Mouse (Mus musculus) stomach, embryonic 15.5 days (tissue): ENCODE results near the gene Rab3gap1. TPM values are rescaled to one million over a fixed set of nuclear protein-coding genes. Genes with fewer than 3 reads are reported as not detected.

ENCODE experiments used
- ATAC-seq: fragments of 200-750 bp; cut with Nextera tagmentation; 2 replicates; pipeline ENCODE4 v1.8.0; 2017; ENCODE audit warnings: low read depth, moderate number of reproducible peaks, moderate TSS enrichment; ENCODE audit not compliant: insufficient read depth, low FRiP score
- H3K27ac ChIP-seq: fragments of 300-500 bp; sonication (generic); 2 replicates; pipeline ENCODE4 v1.5.1; 2015; ENCODE audit warnings: mild to moderate bottlenecking, inconsistent platforms
- H3K27me3 ChIP-seq: fragments of 300-500 bp; sonication (generic); replicated peaks from 2 replicates; pipeline ENCODE4 v1.6.1; 2015; ENCODE audit warnings: inconsistent platforms
- H3K36me3 ChIP-seq: fragments of 300-500 bp; sonication (generic); 2 replicates; pipeline ENCODE4 v1.6.1; 2015; ENCODE audit warnings: inconsistent platforms
- H3K4me1 ChIP-seq: fragments of 300-500 bp; sonication (generic); 2 replicates; pipeline ENCODE4 v1.6.1; 2015; ENCODE audit warnings: inconsistent platforms
- H3K4me2 ChIP-seq: fragments of 300-500 bp; sonication (generic); 2 replicates; pipeline ENCODE4 v1.6.1; 2015; ENCODE audit warnings: mild to moderate bottlenecking, inconsistent platforms
- H3K4me3 ChIP-seq: fragments of 300-500 bp; sonication (generic); replicated peaks from 2 replicates; pipeline ENCODE4 v1.5.1; 2015; ENCODE audit warnings: inconsistent platforms
- H3K9ac ChIP-seq: fragments of 300-500 bp; sonication (generic); 2 replicates; pipeline ENCODE4 v1.6.1; 2015; ENCODE audit warnings: inconsistent platforms
- H3K9me3 ChIP-seq: fragments of 300-500 bp; sonication (generic); 2 replicates; pipeline ENCODE4 v1.6.1; 2016; ENCODE audit warnings: inconsistent platforms
- WGBS: fragments of 180-500 bp; shearing (Covaris S2); methylation state at CpG from one replicate; pipeline ENCODE4 v1.1.7; 2015; 5-methylcytosine and 5-hydroxymethylcytosine counted together
- polyA plus RNA-seq: library from polyadenylated mRNA; unstranded; fragments of >200 nt; fragmentation: Nextera tagmentation; extraction: Ambion mirVana; gene quantifications from 2 replicates; pipeline ENCODE4 v1.2.1, GENCODE M21; 2015

The Rab3gap1 gene
- polyA plus RNA-seq, 1 experiment from 2014 or later: 21.7 TPM

DNA sequence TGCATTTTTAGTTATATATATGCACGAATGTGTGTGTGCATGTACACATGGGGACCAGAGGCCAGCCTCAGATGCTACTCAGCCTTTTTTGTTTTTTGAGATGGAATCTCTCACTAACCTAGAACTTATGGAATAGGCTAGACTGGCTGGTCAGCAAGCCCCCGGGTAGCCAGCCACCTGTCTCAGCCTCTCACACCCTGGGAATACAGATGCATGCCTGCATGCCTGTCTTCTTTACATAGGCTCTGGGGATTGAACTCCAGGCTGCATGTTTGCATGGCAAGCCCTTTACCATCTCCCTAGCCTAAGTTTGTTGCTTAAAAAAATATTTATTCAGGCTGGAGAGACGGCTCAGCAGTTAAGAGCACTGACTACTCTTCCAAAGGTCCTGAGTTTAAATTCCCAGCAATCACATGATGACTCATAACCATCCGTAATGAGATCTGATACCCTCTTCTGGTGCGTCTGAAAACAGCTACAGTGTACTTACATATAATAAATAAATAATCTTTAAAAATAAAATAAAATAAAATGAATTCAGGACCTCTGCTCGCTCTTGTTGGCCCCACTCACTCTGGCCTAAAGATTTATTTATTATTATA lies 8.7 kb upstream of the Rab3gap1 start:
- 53% methylated on average over 6 of the region's 6 CpGs for WGBS
- Histone ChIP-seq H3K4me1 (no peaks in the 10 kb centered on the region), H3K36me3 (no peaks in the 10 kb centered on the region), H3K9me3 (no peaks in the 10 kb centered on the region), H3K4me3 (no peak overlapping the region), H3K27me3 (no peaks in the 10 kb centered on the region), H3K9ac (no peak overlapping the region), H3K4me2 (no peak overlapping the region), H3K27ac (no peak overlapping the region)
- no peak for ATAC-seq

DNA sequence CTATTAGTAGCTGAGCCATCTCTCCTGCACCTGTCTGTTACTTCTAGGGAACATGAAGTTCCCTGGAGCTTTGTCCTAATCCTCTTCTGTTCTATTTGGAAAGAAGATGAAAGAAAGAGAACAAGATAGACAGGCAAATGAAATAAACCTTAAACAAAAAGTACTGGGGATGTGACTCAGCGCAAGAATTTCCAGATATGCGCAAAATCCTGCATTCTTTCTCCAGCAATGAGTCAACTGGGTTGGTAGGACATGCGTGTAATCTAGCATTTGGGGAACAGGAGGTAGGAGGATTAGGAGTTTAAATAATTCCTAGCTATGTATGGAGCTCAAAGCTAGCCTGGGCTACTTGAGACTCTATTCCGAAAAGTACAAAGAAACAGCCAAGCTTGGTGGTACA lies 8.1 kb upstream of the Rab3gap1 start:
- Histone ChIP-seq H3K4me2 (no peak overlapping the region), H3K4me1 (no peaks in the 10 kb centered on the region), H3K27me3 (no peaks in the 10 kb centered on the region), H3K9ac (no peak overlapping the region), H3K4me3 (no peak overlapping the region), H3K36me3 (no peaks in the 10 kb centered on the region), H3K9me3 (no peaks in the 10 kb centered on the region), H3K27ac (no peak overlapping the region)
- no peak for ATAC-seq
- 83% methylated on average over 4 of the region's 4 CpGs for WGBS

DNA sequence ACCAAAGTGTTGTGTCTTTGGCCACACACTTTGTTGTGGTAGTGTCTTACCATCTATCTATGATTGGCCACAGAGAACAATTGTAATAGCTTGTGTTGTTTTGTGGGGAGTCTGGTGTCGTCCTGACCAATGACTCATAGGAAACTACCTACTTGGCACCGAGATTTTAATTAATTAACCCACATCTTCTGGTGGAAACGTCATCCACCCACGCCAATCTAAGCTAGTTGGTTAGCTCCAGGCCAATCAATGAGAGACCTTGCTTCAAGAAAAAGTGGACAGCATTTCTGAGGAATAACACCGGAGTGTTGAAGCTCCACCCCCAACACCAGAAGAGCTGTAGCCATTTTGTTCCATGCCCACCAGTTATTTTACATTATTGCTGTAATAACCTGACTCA lies 6.7 kb upstream of the Rab3gap1 start:
- Histone ChIP-seq H3K4me3 (no peak overlapping the region), H3K9ac (no peak overlapping the region), H3K27ac (no peak overlapping the region), H3K4me2 (no peak overlapping the region), H3K9me3 (no peaks in the 10 kb centered on the region), H3K4me1 (no peaks in the 10 kb centered on the region), H3K36me3 (no peaks in the 10 kb centered on the region), H3K27me3 (no peaks in the 10 kb centered on the region)
- ATAC-seq: no peak
- WGBS: 80% methylated on average over 5 of the region's 5 CpGs

DNA sequence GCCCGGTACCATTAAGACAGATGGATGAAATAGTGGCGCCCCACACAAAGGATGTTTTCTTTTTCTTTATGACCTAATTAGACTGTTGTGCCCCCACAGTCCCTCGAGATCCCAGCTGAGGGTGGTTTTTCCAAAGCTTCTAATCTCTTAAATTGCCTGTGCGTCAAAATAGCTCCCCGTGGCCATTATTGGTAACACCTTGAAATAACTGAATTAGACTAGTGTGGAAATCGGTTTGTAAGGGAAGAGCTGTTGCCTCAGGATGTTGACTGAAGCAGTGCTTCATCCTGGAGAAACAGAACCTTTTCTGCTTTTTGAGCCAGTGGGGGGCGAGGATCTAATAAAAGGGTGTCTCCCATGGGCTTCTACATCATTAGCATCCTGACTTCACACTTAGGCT lies 4.8 kb upstream of the Rab3gap1 start:
- Histone ChIP-seq H3K4me2 (no peak overlapping the region), H3K4me1 (no peaks in the 10 kb centered on the region), H3K36me3 (no peaks in the 10 kb centered on the region), H3K9me3 (no peaks in the 10 kb centered on the region), H3K27me3 (no peaks in the 10 kb centered on the region), H3K9ac (no peak overlapping the region), H3K27ac (no peak overlapping the region), H3K4me3 (no peak overlapping the region)
- ATAC-seq: no peak
- 73% methylated on average over 7 of the region's 7 CpGs for WGBS

DNA sequence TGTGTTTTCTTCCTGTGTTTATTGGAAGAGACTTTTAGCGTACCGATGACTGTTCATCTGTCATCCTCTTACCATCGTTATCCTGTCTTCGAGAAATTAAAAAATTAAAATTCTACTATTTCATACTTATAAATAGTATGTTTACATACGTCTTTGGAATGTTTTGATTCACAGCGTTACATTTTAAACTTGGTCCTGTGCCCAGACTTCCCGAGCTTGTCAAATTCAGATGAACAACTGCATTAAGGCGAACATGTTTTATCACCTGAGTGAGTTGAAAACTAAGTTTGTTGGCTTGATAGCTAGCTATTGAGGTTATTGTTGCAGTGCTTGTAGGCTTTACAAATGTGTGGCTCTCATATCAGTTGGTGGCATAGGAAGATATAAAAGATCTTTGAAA lies 703 bp downstream of the Rab3gap1 start:
- 12% methylated on average over 8 of the region's 8 CpGs for WGBS
- Histone ChIP-seq H3K4me1 (no peaks in the 10 kb centered on the region), H3K9me3 (no peaks in the 10 kb centered on the region), H3K27ac (peak overlapping the region; percentile 79), H3K4me3 (peak overlapping the region; percentile 85), H3K9ac (peak overlapping the region; percentile 61), H3K4me2 (peak overlapping the region; percentile 63), H3K27me3 (no peaks in the 10 kb centered on the region), H3K36me3 (no peaks in the 10 kb centered on the region)
- ATAC-seq: no peak

DNA sequence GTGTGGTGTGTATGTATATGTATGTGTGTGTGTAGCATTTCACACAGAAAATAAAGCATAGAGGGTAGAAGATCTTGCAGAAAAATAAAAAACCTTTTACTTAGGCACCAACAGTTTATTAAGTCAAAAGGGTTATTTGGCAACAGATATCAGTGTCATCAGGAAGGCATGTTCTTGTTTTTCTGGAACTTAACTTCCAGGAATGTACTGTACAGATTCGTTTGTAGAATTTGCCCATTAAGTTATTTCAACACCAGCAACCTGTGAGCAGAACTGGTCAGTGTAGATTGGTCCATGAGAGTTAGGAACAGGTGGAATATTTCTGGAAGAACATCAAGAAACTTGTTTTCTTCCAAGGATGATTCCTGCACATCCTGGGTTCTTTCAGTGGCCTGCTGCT lies 30.8 kb downstream of the Rab3gap1 start:
- no peak for ATAC-seq
- 79% methylated on average over 1 of the region's 1 CpGs for WGBS
- no peaks in the 10 kb centered on the region for H3K27me3 ChIP-seq
- H3K9me3 ChIP-seq: no peaks in the 10 kb centered on the region
- no peaks in the 10 kb centered on the region for H3K4me1 ChIP-seq
- H3K4me2 ChIP-seq: no peak overlapping the region
- H3K9ac ChIP-seq: no peak overlapping the region
- no peak overlapping the region for H3K4me3 ChIP-seq
- no peak overlapping the region for H3K27ac ChIP-seq
- no peaks in the 10 kb centered on the region for H3K36me3 ChIP-seq

DNA sequence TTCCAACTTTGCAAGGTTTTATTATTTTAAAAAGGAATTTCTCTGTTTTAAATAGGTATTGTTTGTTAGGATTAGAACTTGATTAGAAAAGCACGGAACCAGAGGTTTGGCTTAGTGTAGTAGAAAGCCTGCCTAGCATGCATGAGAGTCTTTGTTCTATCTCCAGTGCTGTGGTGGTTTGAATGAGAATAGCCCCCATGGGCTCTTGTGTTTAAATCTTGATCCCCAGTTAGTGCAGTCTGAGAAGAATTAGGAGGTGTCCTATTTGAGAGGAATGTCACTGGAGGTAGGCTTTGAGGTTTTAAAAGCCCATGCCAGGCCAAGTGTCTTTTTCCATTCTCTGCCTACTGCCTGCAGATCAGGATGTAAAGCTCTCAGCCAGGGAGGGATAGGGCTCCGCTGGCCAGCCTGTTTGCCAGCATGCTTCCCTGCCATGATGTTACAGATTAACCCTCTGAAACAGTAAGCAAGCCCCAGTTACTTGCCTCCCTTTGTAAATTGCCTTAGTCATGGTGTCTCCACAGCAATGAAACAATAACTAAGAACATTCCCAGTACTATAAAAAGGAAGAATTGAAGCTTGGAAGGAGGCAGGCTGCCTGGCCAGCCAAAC lies 36.3 kb downstream of the Rab3gap1 start:
- Histone ChIP-seq H3K9me3 (no peaks in the 10 kb centered on the region), H3K4me3 (no peak overlapping the region), H3K9ac (no peak overlapping the region), H3K4me2 (no peak overlapping the region), H3K36me3 (no peaks in the 10 kb centered on the region), H3K27me3 (no peaks in the 10 kb centered on the region), H3K4me1 (no peaks in the 10 kb centered on the region), H3K27ac (no peak overlapping the region)
- ATAC-seq: no peak
- WGBS: 72% methylated on average over 2 of the region's 2 CpGs

DNA sequence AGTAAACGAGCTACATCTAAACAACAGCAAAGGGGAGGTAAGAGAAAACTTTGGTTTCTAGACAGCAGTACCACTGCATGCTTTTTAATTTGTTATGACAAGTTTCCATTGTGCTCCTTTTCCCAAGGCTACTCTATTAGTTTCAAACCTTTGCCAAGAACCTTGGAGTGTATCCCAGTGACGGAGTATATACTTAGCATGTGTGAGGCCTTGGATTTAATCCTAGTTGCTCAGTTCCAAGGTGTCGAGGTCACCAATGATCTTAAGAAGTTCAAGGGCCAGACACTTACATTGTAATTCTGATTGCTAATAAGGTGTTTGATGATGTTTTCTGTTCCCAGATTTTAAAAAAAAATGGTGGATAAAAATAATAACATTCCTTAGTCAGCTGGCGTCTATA lies 44.5 kb downstream of the Rab3gap1 start:
- no peak overlapping the region for H3K27ac ChIP-seq
- no peak overlapping the region for H3K4me2 ChIP-seq
- no peaks in the 10 kb centered on the region for H3K4me1 ChIP-seq
- no peak for ATAC-seq
- no peak overlapping the region for H3K9ac ChIP-seq
- no peaks in the 10 kb centered on the region for H3K27me3 ChIP-seq
- no peak overlapping the region for H3K4me3 ChIP-seq
- no peaks in the 10 kb centered on the region for H3K36me3 ChIP-seq
- WGBS: 70% methylated on average over 4 of the region's 4 CpGs
- H3K9me3 ChIP-seq: no peaks in the 10 kb centered on the region

DNA sequence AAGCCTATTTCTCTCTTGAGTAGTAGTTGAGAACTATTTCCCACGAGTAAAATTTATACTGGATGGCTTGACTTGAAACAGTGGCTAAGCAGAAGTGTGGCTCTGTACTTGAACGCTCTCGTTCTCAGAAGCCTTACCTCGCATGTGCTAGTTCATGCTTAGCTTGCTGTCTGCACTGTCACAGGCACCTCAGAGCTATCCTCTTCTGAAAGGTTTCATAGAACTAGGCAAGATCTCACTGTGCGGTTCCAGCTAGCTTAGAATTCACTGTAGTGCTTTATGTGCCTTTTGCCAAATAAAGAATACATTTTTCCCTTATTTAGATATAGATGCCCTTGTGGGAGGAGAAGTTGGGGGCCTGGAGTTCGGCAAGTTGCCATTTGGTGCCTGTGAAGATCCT lies 46.7 kb downstream of the Rab3gap1 start:
- H3K4me3 ChIP-seq: no peak overlapping the region
- ATAC-seq: no peak

DNA sequence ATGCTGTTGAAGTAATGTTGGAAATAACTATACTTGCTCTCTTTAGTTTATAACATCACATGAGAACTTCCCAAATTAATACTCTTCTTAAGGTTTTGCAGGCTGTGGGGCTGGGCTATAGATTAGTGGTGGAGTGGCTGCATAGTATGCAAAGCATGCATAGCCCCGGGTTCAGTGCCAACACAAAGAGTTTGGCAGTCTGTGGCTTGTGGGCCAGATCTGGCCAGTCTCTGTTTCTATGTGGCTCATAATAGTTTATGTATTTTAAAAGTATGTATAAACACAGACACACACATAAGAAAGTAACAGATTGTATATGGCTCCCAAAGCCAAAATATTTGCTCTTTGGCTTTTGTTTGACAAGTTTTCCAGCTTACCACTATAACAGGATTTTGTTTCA lies 47.2 kb downstream of the Rab3gap1 start:
- WGBS: 58% methylated on average over 1 of the region's 1 CpGs
- no peak overlapping the region for H3K9ac ChIP-seq
- no peaks in the 10 kb centered on the region for H3K9me3 ChIP-seq
- H3K27me3 ChIP-seq: no peaks in the 10 kb centered on the region
- peak overlapping the region; percentile 48; the same call in 1 of the 2 replicates for H3K27ac ChIP-seq
- no peaks in the 10 kb centered on the region for H3K4me1 ChIP-seq
- no peaks in the 10 kb centered on the region for H3K36me3 ChIP-seq
- no peak overlapping the region for H3K4me2 ChIP-seq
- ATAC-seq: no peak
- H3K4me3 ChIP-seq: no peak overlapping the region

More for the DNA sequence above, 46.7 kb downstream of the Rab3gap1 start:
- Histone ChIP-seq H3K9ac (no peak overlapping the region), H3K27me3 (no peaks in the 10 kb centered on the region), H3K27ac (peak overlapping the region; percentile 48), H3K4me2 (no peak overlapping the region), H3K9me3 (no peaks in the 10 kb centered on the region), H3K36me3 (no peaks in the 10 kb centered on the region), H3K4me1 (no peaks in the 10 kb centered on the region)
- 72% methylated on average over 6 of the region's 6 CpGs for WGBS

DNA sequence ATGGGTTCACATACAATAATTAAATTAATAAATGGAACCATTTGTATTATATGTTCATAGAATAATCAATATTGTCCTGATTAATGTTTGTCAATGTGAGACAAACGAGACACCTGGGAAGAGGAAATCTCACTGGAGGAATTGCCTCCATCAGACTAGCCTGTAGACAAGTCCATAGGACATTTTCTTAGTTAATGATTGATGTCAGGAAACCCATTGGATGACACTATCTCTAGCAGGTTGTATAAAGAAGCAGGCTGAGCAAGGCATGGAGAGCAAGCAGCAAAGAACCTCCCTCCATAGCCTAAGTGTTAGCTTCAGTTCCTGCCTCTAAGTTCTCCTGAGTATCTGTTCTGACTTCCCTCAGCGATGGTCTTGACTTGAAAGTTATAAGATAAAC lies 64.8 kb downstream of the Rab3gap1 start:
- H3K9ac ChIP-seq: no peak overlapping the region
- 81% methylated on average over 2 of the region's 2 CpGs for WGBS
- H3K9me3 ChIP-seq: no peaks in the 10 kb centered on the region
- ATAC-seq: no peak
- H3K4me1 ChIP-seq: no peaks in the 10 kb centered on the region
- peaks cover 16% of the 10 kb centered on the region for H3K36me3 ChIP-seq
- no peak overlapping the region for H3K4me2 ChIP-seq
- no peak overlapping the region for H3K27ac ChIP-seq
- no peak overlapping the region for H3K4me3 ChIP-seq
- no peaks in the 10 kb centered on the region for H3K27me3 ChIP-seq

DNA sequence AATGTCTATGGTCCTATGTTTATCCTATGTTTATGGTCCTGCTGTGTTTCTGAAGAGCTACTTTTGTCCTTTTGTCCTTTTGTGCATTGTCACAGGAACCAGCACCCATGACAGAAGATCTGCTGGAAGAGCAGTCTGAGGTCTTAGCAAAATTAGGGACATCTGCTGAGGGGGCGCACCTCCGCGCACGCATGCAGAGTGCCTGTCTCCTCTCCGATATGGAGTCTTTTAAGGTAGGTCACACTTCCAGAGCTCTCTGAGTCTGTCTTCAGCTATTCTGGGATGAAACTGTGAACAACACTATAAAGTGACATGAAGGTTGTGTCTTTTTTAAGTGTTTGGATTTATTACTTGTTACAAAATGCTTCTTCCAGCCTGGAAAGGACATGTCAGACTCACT lies 65.7 kb downstream of the Rab3gap1 start:
- peaks cover 26% of the 10 kb centered on the region for H3K36me3 ChIP-seq
- no peaks in the 10 kb centered on the region for H3K4me1 ChIP-seq

DNA sequence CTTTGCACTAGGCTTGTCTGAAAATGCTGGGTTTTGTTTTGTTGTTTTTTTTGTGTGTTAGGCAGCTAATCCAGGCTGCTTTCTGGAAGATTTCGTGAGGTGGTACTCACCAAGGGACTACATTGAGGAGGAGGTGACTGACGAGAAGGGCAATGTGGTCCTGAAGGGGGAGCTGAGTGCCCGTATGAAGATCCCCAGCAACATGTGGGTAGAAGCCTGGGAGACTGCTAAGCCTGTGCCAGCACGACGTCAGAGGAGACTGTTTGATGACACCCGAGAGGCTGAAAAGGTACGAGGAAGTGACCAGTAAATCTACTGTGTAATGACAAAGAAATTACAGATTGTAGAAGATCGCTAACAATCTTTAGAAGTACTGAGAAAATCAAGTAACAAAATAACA lies 68.7 kb downstream of the Rab3gap1 start:
- H3K36me3 ChIP-seq: peaks cover 38% of the 10 kb centered on the region

More for the DNA sequence above, 65.7 kb downstream of the Rab3gap1 start:
- Histone ChIP-seq H3K4me2 (no peak overlapping the region), H3K4me3 (no peak overlapping the region), H3K27ac (no peak overlapping the region), H3K9me3 (no peaks in the 10 kb centered on the region), H3K9ac (no peak overlapping the region), H3K27me3 (no peaks in the 10 kb centered on the region)
- 95% methylated on average over 5 of the region's 5 CpGs for WGBS
- no peak for ATAC-seq

More for the DNA sequence above, 68.7 kb downstream of the Rab3gap1 start:
- Histone ChIP-seq H3K9ac (no peak overlapping the region), H3K9me3 (no peaks in the 10 kb centered on the region), H3K4me3 (no peak overlapping the region), H3K27ac (no peak overlapping the region), H3K4me1 (no peaks in the 10 kb centered on the region), H3K27me3 (no peaks in the 10 kb centered on the region), H3K4me2 (no peak overlapping the region)
- 80% methylated on average over 8 of the region's 8 CpGs for WGBS
- no peak for ATAC-seq
